Mouse (Mus musculus): ENCODE results near the gene Sufu. TPM values are rescaled to one million over a fixed set of nuclear protein-coding genes. Genes with fewer than 3 reads are reported as not detected.

Sufu gene
- total RNA-seq, 2 experiments from 2014 or later = 20.0 to 20.1 TPM

- no peak for DNase-seq (ENCODE audit: low spot score in 2 of 2)
Observed at GRCm38 (mm10) chr19:46510824-46511223, 114.1 kb downstream of the Sufu start.

- DNase-seq (ENCODE audit: low spot score in 2 of 2) = no peak
Observed at GRCm38 (mm10) chr19:46511263-46511662, 114.6 kb downstream of the Sufu start.

GRCm38 (mm10) chr19:46514387-46514786 lies 117.7 kb downstream of the Sufu start:
- no peak for DNase-seq (ENCODE audit: low spot score in 2 of 2)

- no peak for DNase-seq (ENCODE audit: low spot score in 2 of 2)
Observed at GRCm38 (mm10) chr19:46515287-46515821, 118.7 kb downstream of the Sufu start.

GRCm38 (mm10) chr19:46516667-46517528 lies 120.2 kb downstream of the Sufu start:
- DNase-seq (ENCODE audit: low spot score in 2 of 2) = no peak

- DNase-seq (ENCODE audit: low spot score in 2 of 2) = no peak
Observed at GRCm38 (mm10) chr19:46517529-46518351, 121.0 kb downstream of the Sufu start.

GRCm38 (mm10) chr19:46518352-46518787 lies 121.7 kb downstream of the Sufu start:
- DNase-seq (ENCODE audit: low spot score in 2 of 2) = no peak

GRCm38 (mm10) chr19:46518828-46519621 lies 122.3 kb downstream of the Sufu start:
- DNase-seq (ENCODE audit: low spot score in 2 of 2) = no peak

- no peak for DNase-seq (ENCODE audit: low spot score in 2 of 2)
Observed at GRCm38 (mm10) chr19:46521698-46522097, 125.0 kb downstream of the Sufu start.

GRCm38 (mm10) chr19:46522433-46523044 lies 125.8 kb downstream of the Sufu start:
- no peak for DNase-seq (ENCODE audit: low spot score in 2 of 2)

- DNase-seq (ENCODE audit: low spot score in 2 of 2) = no peak
Observed at GRCm38 (mm10) chr19:46523131-46523479, 126.4 kb downstream of the Sufu start.

GRCm38 (mm10) chr19:46523480-46524151 lies 126.9 kb downstream of the Sufu start:
- DNase-seq (ENCODE audit: low spot score in 2 of 2) = peak; percentile 65 to 80

- no peak for DNase-seq (ENCODE audit: low spot score in 2 of 2)
Observed at GRCm38 (mm10) chr19:46524152-46524544, 127.5 kb downstream of the Sufu start.

GRCm38 (mm10) chr19:46524601-46525321 lies 128.1 kb downstream of the Sufu start:
- peak in 1 of 2 experiments; percentile 19 for DNase-seq (ENCODE audit: low spot score in 2 of 2)

GRCm38 (mm10) chr19:46525691-46526631 lies 129.3 kb downstream of the Sufu start:
- DNase-seq (ENCODE audit: low spot score in 2 of 2) = peak in 1 of 2 experiments; percentile 7

- DNase-seq (ENCODE audit: low spot score in 2 of 2) = peak in 1 of 2 experiments; percentile 24
Observed at GRCm38 (mm10) chr19:46527632-46528528, 131.2 kb downstream of the Sufu start.

Data from layer of hippocampus, adult 18-20 months (tissue).